Mouse (Mus musculus) kidney, embryonic 15.5 days (tissue): Measurements from ENCODE around the gene Man1a. TPM values are rescaled to one million over a fixed set of nuclear protein-coding genes. Genes with fewer than 3 reads are reported as not detected.

Source experiments
- ATAC-seq: fragments of 200-750 bp; cut with Nextera tagmentation; replicated peaks from 2 replicates; pipeline ENCODE4 v1.8.0; 2017; ENCODE audit warnings: moderate TSS enrichment; ENCODE audit not compliant: low FRiP score
- H3K27ac ChIP-seq: fragments of 300-500 bp; sonication (generic); 2 replicates; pipeline ENCODE4 v1.5.1; 2015; ENCODE audit warnings: mild to moderate bottlenecking, inconsistent platforms
- H3K27me3 ChIP-seq: fragments of 300-500 bp; sonication (generic); 2 replicates; pipeline ENCODE4 v1.6.1; 2015; ENCODE audit warnings: inconsistent platforms
- H3K36me3 ChIP-seq: fragments of 300-500 bp; sonication (generic); 2 replicates; pipeline ENCODE4 v1.6.1; 2015; ENCODE audit warnings: inconsistent platforms
- H3K4me1 ChIP-seq: fragments of 300-500 bp; sonication (generic); 2 replicates; pipeline ENCODE4 v1.6.1; 2015; ENCODE audit warnings: inconsistent platforms
- H3K4me2 ChIP-seq: fragments of 300-500 bp; sonication (generic); 2 replicates; pipeline ENCODE4 v1.6.1; 2015; ENCODE audit warnings: moderate library complexity, mild to moderate bottlenecking, inconsistent platforms
- H3K4me3 ChIP-seq: fragments of 300-500 bp; sonication (generic); replicated peaks from 2 replicates; pipeline ENCODE4 v1.5.1; 2015; ENCODE audit warnings: mild to moderate bottlenecking, inconsistent platforms
- H3K9ac ChIP-seq: fragments of 300-500 bp; sonication (generic); 2 replicates; pipeline ENCODE4 v1.6.1; 2015; ENCODE audit warnings: mild to moderate bottlenecking, inconsistent platforms
- H3K9me3 ChIP-seq: fragments of 300-500 bp; sonication (generic); replicated peaks from 2 replicates; pipeline ENCODE4 v1.6.1; 2016; ENCODE audit warnings: inconsistent platforms
- WGBS: fragments of 180-500 bp; shearing (Covaris S2); methylation state at CpG from one replicate; pipeline ENCODE4 v1.1.7; 2015; ENCODE audit warnings: mixed read lengths; 5-methylcytosine and 5-hydroxymethylcytosine counted together
- polyA plus RNA-seq: library from polyadenylated mRNA; unstranded; fragments of >200 nt; fragmentation: Nextera tagmentation; extraction: Ambion mirVana; gene quantifications from 2 replicates; pipeline ENCODE4 v1.2.1, GENCODE M21; 2015

Man1a gene
- polyA plus RNA-seq, 1 experiment from 2014 or later, result 8.4 TPM

DNA sequence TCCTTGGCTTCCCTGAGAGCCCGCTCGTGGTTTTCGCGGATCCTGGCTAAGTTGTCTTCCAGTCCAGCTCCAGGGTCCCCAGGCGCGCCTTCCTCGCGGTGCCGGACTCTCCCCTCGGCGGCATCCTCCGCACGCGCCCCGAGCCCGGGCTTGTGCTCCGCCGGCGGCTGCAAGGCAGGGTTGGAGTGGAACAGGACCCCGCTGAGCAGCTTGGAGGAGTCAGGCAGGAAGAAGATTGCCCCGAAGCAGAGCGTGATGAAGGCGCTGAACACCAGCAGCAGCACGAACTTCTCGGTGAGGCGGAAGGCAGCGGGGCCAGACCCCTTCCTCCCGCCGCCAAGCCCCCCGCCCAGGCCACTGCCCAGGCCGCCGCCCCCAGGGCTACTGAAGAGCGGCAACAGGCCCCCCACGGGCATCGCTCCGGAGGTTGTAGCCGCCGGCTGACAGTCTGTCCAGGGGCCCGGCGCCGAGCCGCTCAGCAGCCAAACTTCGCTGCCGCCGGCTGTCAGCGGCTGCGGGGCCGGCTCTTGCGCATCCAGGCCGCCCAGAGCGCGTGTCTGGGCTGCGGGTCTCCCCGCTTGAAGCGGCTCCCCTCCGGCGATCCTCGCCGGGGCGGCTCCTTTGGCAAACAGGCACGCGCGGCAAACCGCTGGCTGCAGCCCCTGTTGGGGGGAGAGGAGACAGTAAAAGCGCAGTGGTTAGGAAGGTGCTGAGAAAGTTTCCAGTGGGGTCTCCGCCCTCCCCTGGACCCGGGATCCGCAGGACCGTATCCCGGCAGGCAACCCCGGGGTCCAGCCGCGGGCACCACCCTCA, 1.6 kb downstream of the Man1a start:
- peak overlapping the region; percentile 62 for H3K27ac ChIP-seq
- peak; percentile 52 for ATAC-seq
- peak overlapping the region; percentile 84 for H3K9ac ChIP-seq
- H3K4me3 ChIP-seq, result peak overlapping the region; percentile 79
- H3K27me3 ChIP-seq, result no peaks in the 10 kb centered on the region
- peak overlapping the region; percentile 99 for H3K4me2 ChIP-seq
- H3K9me3 ChIP-seq, result no peaks in the 10 kb centered on the region
- H3K4me1 ChIP-seq, result peaks cover 35% of the 10 kb centered on the region
- H3K36me3 ChIP-seq, result no peaks in the 10 kb centered on the region
- whole genome bisulfite sequencing, result under 1% methylated on average over 70 of the region's 73 CpGs

DNA sequence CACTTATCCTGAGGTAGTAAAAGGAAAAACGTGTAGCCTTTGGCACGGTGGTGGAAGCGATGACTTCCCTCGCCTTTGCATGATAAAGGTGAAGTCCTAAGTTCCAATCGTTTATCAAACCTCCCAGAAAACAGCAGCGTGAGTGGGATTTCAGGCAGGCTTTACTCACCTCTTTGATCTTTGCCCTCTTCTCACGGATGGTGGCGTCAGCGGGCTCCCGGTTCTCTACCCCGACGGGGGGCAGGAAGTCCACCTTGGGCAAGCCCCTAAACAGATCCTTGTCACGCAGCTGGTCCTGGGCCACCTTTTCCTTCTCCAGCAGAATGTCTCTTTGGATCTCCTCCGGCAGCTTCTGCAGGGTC, 2.2 kb downstream of the Man1a start:
- WGBS, result under 1% methylated on average over 14 of the region's 14 CpGs
- no peaks in the 10 kb centered on the region for H3K36me3 ChIP-seq
- peak overlapping the region; percentile 84 for H3K9ac ChIP-seq
- no peaks in the 10 kb centered on the region for H3K9me3 ChIP-seq
- peak overlapping the region; percentile 62 for H3K27ac ChIP-seq
- peak overlapping the region; percentile 79 for H3K4me3 ChIP-seq
- H3K27me3 ChIP-seq, result no peaks in the 10 kb centered on the region
- peaks cover 35% of the 10 kb centered on the region for H3K4me1 ChIP-seq
- peak overlapping the region; percentile 99 for H3K4me2 ChIP-seq
- no peak for ATAC-seq

DNA sequence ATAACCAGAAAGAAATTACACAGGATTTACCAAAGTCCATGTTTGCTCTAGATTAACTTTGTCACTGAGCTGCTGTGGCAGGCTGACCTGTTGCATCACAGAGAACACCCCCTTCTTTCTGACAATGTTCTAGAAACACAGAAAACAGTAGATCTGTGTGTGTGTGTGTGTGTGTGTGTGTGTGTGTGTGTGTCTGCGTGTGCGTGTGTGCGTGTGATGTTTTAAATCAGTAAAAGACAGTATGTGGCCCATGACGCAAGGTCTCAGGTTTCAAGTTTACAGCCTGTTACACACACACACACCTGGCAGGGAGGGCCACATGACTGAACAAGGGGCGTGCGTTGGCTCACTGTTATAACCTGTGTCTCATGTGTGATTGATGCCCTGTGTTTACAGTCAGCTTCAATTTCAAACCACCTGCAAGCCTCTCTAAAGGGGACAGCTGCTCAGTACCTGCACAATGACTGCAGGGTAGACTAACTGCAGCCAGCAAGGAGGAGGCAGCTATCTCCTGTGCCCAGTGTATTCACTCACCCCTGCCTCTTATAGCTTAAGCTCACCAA, 2.7 kb downstream of the Man1a start:
- peak overlapping the region; percentile 84 for H3K9ac ChIP-seq
- H3K36me3 ChIP-seq, result no peaks in the 10 kb centered on the region
- peak; percentile 35 for ATAC-seq
- H3K4me3 ChIP-seq, result peak overlapping the region; percentile 79
- H3K4me2 ChIP-seq, result peak overlapping the region; percentile 99
- WGBS, result 29% methylated on average over 6 of the region's 6 CpGs
- H3K9me3 ChIP-seq, result no peaks in the 10 kb centered on the region
- no peaks in the 10 kb centered on the region for H3K27me3 ChIP-seq
- H3K4me1 ChIP-seq, result peaks cover 35% of the 10 kb centered on the region
- H3K27ac ChIP-seq, result peak overlapping the region; percentile 62; the same call in 1 of the 2 replicates

DNA sequence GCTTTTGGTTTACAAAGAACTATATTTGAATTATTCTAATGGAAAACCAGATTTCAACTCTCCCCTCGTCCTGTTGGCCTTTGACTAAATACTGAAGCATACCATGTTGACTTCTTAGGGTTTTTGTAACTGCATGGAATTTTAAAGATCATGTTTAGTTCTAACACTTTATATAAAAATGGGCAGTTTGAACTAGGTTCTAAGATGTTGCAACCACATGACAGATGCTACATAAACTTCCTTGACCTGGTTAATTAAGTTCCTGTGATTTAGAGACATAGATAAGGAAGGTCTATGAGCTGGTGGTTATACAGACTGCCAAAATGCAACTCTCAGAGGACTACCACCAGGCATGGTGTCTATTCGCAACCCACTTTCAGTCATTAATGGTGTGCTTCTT, 4.1 kb downstream of the Man1a start:
- no peak for ATAC-seq
- Histone ChIP-seq H3K27me3 (no peaks in the 10 kb centered on the region), H3K4me3 (peak overlapping the region; percentile 79), H3K9ac (no peak overlapping the region), H3K9me3 (no peaks in the 10 kb centered on the region), H3K4me1 (peaks cover 35% of the 10 kb centered on the region), H3K27ac (no peak overlapping the region), H3K4me2 (peak overlapping the region; percentile 99), H3K36me3 (no peaks in the 10 kb centered on the region)
- 86% methylated on average over 2 of the region's 2 CpGs for WGBS

DNA sequence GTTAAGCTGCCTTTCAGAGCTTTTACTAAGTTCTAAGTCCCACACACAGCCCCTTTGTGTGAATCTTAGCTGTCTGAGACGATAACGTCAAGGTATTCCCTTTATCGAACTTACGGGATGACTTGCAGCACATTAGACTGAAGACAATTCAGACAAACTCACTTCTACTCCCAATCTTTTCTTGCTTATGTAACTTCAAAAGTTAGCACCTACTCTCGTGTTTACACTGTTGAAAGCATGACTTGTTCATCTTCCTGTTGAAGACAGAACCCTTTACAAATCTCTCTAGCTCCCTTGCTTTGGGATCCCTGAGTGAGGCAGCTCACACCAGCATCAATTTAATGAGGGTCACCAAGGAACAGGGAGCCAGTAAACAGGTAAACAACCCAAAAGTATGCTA, 5.9 kb downstream of the Man1a start:
- 88% methylated on average over 5 of the region's 5 CpGs for WGBS
- Histone ChIP-seq H3K4me2 (no peak overlapping the region), H3K36me3 (no peaks in the 10 kb centered on the region), H3K4me3 (no peak overlapping the region), H3K9ac (no peak overlapping the region), H3K27me3 (no peaks in the 10 kb centered on the region), H3K27ac (no peak overlapping the region), H3K9me3 (no peaks in the 10 kb centered on the region), H3K4me1 (peaks cover 26% of the 10 kb centered on the region)
- ATAC-seq, result no peak

DNA sequence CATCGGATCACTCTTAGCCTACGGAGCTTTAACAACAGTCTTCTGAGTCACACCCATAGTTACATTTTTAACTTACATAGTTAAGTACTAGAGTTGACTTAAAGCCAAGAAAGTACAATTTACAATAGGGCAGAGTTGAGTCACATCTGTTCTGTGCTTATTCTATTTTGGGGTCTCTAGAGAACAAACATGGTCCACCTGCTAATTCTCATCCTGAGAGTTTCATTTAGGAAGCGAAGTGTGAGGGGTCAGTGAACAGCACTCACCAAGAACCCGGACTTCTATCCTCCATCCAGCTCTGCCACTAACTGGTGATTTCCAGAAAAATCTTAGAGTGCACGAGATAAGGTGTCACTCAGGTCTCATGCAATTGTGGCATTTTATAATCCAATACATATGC, 7.0 kb downstream of the Man1a start:
- no peak overlapping the region for H3K27ac ChIP-seq
- no peak overlapping the region for H3K9ac ChIP-seq
- no peak for ATAC-seq
- WGBS, result 88% methylated on average over 5 of the region's 5 CpGs
- H3K36me3 ChIP-seq, result no peaks in the 10 kb centered on the region
- H3K4me1 ChIP-seq, result peaks cover 26% of the 10 kb centered on the region
- no peaks in the 10 kb centered on the region for H3K9me3 ChIP-seq
- H3K4me3 ChIP-seq, result no peak overlapping the region
- H3K4me2 ChIP-seq, result no peak overlapping the region
- H3K27me3 ChIP-seq, result no peaks in the 10 kb centered on the region

DNA sequence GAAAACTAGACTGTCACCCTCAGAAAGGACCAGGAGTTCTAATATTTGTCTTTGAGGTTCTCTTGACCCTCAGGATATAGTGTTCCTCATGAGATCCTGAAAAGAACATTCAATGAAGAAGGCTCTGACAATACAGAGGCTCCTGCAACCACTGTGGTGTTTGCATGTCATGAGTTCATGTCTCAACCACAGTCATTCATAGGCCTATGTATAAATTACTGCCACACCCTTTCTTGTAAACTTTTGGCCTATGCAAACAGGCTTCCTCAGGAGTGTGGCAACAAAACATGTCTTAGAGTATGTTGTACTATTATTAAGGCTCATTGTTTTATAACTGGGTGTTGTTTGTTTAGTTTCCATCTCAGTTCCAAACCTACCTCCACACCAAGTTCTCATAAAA, 9.7 kb downstream of the Man1a start:
- Histone ChIP-seq H3K9ac (no peak overlapping the region), H3K4me2 (no peak overlapping the region)
- no peak for ATAC-seq

DNA sequence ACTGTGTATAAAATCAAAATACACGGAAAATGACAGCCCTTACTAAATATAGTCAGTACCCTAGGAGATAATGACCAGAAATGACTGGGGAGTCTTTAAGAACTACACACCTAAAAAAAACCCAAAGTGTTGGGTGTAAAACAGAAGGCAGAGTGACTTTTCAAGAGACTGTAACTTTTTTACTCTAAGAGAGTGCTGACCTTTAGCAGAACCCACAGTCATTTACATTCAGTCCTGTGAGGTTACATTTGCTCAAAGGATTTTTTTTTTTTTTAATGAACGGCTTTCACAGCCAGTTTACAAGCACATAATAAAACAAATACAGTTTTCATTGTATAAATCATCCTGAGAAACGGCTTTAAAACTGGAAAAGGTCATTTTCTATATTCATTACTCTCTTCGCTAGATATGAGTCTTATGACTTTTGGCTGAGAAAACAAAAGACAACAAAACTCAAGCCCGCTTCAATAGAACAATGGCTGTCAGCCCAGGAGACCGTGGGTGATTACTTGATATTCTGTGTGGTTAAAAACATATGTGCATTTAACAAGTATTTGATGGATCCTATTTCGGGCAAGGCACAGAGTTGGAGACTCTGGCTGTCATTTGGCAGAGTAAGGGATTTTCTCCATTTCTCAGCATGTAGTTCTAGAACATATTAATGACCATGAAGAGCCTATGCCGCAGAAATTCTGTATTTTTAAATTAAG, 12.7 kb downstream of the Man1a start:
- Histone ChIP-seq H3K27ac (no peak overlapping the region), H3K27me3 (no peaks in the 10 kb centered on the region), H3K4me2 (no peak overlapping the region), H3K4me1 (no peaks in the 10 kb centered on the region), H3K9ac (no peak overlapping the region), H3K9me3 (no peaks in the 10 kb centered on the region), H3K4me3 (no peak overlapping the region), H3K36me3 (peaks cover 5% of the 10 kb centered on the region; the same call in 1 of the 2 replicates)
- 59% methylated on average over 8 of the region's 8 CpGs for WGBS
- no peak for ATAC-seq

More for the DNA sequence above, 9.7 kb downstream of the Man1a start:
- no peaks in the 10 kb centered on the region for H3K36me3 ChIP-seq
- no peaks in the 10 kb centered on the region for H3K9me3 ChIP-seq
- no peak overlapping the region for H3K27ac ChIP-seq
- H3K4me3 ChIP-seq, result no peak overlapping the region
- no peaks in the 10 kb centered on the region for H3K27me3 ChIP-seq
- H3K4me1 ChIP-seq, result peaks cover 7% of the 10 kb centered on the region; the same call in 1 of the 2 replicates

DNA sequence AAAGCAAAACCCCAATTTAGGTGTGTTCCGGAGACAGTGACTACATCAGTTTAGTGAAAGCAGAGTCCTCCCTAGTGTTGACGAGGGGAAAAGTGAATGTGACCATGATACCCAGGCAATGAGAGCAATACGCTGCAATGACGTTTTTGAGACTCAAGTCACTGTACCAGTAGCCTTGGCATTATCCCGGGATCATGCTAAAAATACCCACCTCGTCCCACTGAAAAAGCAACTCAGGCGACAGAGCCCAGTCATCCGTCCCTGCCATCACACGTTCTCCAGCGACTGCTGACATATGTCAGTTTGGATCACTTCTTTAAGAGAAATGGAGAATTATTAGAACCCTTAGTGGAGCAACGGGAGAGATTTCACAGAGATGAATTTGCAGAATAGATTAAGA, 13.6 kb downstream of the Man1a start:
- H3K4me2 ChIP-seq, result no peak overlapping the region
- no peak for ATAC-seq
- peaks cover 5% of the 10 kb centered on the region; the same call in 1 of the 2 replicates for H3K36me3 ChIP-seq
- no peaks in the 10 kb centered on the region for H3K4me1 ChIP-seq
- no peak overlapping the region for H3K27ac ChIP-seq
- H3K9ac ChIP-seq, result no peak overlapping the region
- WGBS, result 91% methylated on average over 11 of the region's 11 CpGs
- no peak overlapping the region for H3K4me3 ChIP-seq
- no peaks in the 10 kb centered on the region for H3K27me3 ChIP-seq
- H3K9me3 ChIP-seq, result no peaks in the 10 kb centered on the region

DNA sequence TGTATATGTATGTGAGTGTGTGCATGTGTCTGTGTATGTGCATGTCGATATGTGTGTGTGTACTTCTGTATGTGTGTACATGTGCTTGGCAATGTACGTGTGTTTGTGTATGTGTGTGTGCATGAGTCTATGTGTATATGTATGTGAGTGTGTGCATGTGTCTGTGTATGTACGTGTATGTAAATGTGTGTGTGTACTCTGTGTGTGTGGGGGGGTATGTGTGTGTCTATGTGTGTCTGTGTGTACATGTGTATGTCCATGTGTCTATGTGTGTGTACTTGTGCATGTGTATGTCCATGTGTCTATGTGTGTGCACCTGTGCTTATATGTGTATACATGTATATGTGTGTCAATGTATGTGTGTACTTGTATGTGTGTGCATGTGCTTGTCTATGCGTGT, 15.2 kb downstream of the Man1a start:
- Histone ChIP-seq H3K4me1 (no peaks in the 10 kb centered on the region), H3K4me2 (no peak overlapping the region), H3K9me3 (no peaks in the 10 kb centered on the region), H3K36me3 (peaks cover 5% of the 10 kb centered on the region; the same call in 1 of the 2 replicates), H3K27me3 (no peaks in the 10 kb centered on the region), H3K9ac (no peak overlapping the region), H3K4me3 (no peak overlapping the region), H3K27ac (no peak overlapping the region)
- ATAC-seq, result no peak
- 98% methylated on average over 4 of the region's 4 CpGs for WGBS

DNA sequence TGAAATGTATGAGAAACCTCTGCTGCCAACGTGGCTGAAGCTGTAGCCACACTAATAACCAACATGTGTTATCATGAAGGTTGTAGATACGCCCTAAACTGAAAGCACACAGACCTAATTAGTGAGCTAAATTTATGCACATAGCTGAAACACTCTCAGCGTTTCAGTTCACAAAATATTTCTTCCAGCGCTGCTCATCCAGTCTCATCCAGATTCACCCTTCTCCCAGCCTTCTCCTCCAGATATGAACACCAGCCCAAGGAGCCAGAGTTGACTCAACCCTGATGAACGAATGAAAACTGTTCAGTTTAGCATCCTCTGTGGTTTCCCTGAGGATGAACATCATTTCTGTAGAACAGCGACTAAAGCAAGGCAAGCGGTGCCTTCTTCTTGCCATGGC, 15.8 kb downstream of the Man1a start:
- H3K27ac ChIP-seq, result no peak overlapping the region
- H3K36me3 ChIP-seq, result peaks cover 5% of the 10 kb centered on the region; the same call in 1 of the 2 replicates
- ATAC-seq, result no peak
- no peak overlapping the region for H3K9ac ChIP-seq
- H3K4me2 ChIP-seq, result no peak overlapping the region
- no peak overlapping the region for H3K4me3 ChIP-seq
- no peaks in the 10 kb centered on the region for H3K27me3 ChIP-seq
- H3K4me1 ChIP-seq, result no peaks in the 10 kb centered on the region
- WGBS, result 80% methylated on average over 7 of the region's 7 CpGs
- no peaks in the 10 kb centered on the region for H3K9me3 ChIP-seq

DNA sequence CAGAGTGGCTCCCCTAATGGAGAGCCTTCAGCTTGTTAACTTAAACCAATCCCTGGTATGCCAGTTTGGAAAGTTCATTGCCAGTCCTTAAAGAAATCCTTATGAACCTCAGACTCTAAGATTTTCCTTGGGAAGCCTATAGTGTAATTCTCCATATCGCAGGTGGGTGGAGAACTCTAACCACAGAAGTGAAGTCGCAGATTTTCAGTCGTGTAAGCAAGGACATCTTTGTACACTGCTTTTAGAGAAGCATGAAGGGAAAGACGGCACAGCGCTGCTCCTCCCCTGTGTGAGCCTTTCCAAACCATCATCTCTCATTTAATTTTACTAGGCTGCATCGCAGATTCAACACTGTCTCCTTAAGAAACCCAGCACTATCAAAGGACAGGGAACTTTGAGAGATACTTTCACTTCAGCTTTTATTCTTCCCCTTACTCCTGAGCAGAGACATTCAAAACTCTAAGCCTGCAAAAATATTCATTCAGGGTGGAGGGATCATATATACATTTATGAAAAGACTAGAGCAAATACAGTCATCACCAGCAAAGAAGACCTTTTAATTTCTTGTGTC, 16.6 kb downstream of the Man1a start:
- H3K27me3 ChIP-seq, result no peaks in the 10 kb centered on the region
- WGBS, result 58% methylated on average over 6 of the region's 6 CpGs

More for the DNA sequence above, 16.6 kb downstream of the Man1a start:
- H3K9me3 ChIP-seq, result no peaks in the 10 kb centered on the region
- H3K27ac ChIP-seq, result no peak overlapping the region
- no peak overlapping the region for H3K4me2 ChIP-seq
- ATAC-seq, result no peak
- H3K36me3 ChIP-seq, result peaks cover 5% of the 10 kb centered on the region; the same call in 1 of the 2 replicates
- no peak overlapping the region for H3K9ac ChIP-seq
- no peak overlapping the region for H3K4me3 ChIP-seq
- H3K4me1 ChIP-seq, result no peaks in the 10 kb centered on the region
